Mouse (Mus musculus): ENCODE measurements around the gene I830077J02Rik. TPM values are rescaled to one million over a fixed set of nuclear protein-coding genes. Genes with fewer than 3 reads are reported as not detected.

The I830077J02Rik gene
- 0.40 and 0.72 TPM in 2 replicates for polyA plus RNA-seq (2012; rRNA removed)

DNA sequence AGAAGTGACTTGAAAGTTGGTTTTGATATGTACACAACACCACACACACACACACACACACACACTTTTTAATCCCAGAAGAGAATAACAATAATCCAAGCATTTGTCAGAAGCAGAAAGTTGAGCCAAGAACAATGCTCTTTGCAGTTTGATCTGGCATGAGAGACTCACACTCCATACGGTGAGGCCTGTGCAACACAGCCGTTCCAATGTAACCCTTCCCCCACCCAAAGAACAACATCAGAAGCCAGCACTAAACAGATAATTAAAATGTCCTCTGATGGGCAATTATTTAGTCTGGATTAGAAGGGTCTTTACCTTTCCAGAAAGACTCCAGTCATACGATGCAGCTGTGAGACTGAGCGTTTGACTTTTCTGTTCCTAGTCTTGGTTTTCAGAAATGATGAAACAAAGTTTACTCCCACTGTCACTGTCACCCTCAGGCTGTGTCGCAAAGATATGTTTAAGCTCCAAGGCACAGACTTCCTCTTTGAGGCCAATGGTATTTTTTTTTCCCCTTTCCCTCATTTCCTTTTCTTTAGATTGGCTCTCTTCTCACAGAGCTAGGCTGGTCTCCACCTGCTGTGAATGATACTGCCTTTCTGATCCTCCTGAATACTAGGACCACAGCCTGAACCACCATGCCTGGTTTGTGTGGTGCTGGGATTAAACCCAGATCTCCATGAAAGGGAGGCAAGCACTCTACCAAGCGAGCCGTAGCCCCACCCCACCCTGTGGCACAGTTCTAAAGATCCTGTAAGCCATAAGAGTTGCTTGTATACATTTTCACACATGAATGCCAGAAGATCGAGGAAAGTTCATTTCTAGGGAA is at the start of gene I830077J02Rik:
Gene I830077J02Rik (minus strand): TSS at position 425 of the 832 bp plus-strand sequence.
- TF ChIP-seq POLR2A (IDR thresholded peaks at IDR 0.05; ENCODE audit: borderline replicate concordance, insufficient read depth, low read length) (no peak), CTCF (IDR thresholded peaks at IDR 0.05; ENCODE audit: borderline replicate concordance, insufficient read depth, low read depth, low read length) (no peak)
- Histone ChIP-seq H3K27me3 (ENCODE audit: control insufficient read depth, insufficient read depth, low read length) (no peaks in the 10 kb centered on the region), H3K4me1 (ENCODE audit: control insufficient read depth, insufficient read depth, low read length) (no peaks in the 10 kb centered on the region), H3K27ac (ENCODE audit: insufficient read depth, low read length) (no peak within 1 kb of the TSS), H3K4me3 (replicated peaks; ENCODE audit: insufficient read depth, low read depth, low read length) (no peak within 1 kb of the TSS)
- 81% methylated on average over 8 of the region's 8 CpGs for WGBS
- no peak for DNase-seq

DNA sequence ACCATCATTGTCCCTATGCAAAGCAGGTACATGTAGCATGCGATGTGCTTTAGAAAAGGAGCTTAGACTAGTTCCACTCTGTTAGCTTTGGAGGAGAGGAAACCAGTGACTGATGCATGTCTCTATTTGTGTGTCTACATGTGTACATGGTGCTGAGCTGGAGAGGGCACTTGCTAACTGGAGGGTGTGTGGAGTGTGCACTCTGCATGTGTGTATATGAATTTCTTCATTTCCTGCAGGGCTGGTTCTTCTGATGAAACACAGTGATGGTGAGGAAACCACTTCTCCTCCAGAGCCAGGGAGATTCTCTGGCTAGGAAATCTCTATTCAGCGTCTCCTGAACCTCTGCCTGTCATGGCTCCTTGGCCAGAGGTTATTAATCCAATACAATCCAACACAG is 41.7 kb upstream of the I830077J02Rik start:
- Histone ChIP-seq H3K4me1 (ENCODE audit: control insufficient read depth, insufficient read depth, low read length) (no peaks in the 10 kb centered on the region; the same call in 1 of the 2 replicates), H3K27ac (ENCODE audit: insufficient read depth, low read length) (no peak overlapping the region), H3K4me3 (replicated peaks; ENCODE audit: insufficient read depth, low read depth, low read length) (no peak overlapping the region), H3K27me3 (ENCODE audit: control insufficient read depth, insufficient read depth, low read length) (no peaks in the 10 kb centered on the region)
- 91% methylated on average over 2 of the region's 2 CpGs for WGBS
- no peak for DNase-seq
- TF ChIP-seq CTCF (IDR thresholded peaks at IDR 0.05; ENCODE audit: borderline replicate concordance, insufficient read depth, low read depth, low read length) (no peak), POLR2A (IDR thresholded peaks at IDR 0.05; ENCODE audit: borderline replicate concordance, insufficient read depth, low read length) (no peak)

GRCm38 (mm10) chr3:105973411-105973810 is 40.9 kb upstream of the I830077J02Rik start, which contains the start of gene Ovgp1:
Gene Ovgp1 (plus strand): TSS chr3:105973711.
- DNase-seq: no peak
- H3K27ac ChIP-seq (ENCODE audit: insufficient read depth, low read length): no peak within 1 kb of the TSS
- H3K4me3 ChIP-seq (replicated peaks; ENCODE audit: insufficient read depth, low read depth, low read length): no peak within 1 kb of the TSS
- TF ChIP-seq POLR2A (IDR thresholded peaks at IDR 0.05; ENCODE audit: borderline replicate concordance, insufficient read depth, low read length) (no peak), CTCF (IDR thresholded peaks at IDR 0.05; ENCODE audit: borderline replicate concordance, insufficient read depth, low read depth, low read length) (no peak)
- no peaks in the 10 kb centered on the region; the same call in 1 of the 2 replicates for H3K4me1 ChIP-seq (ENCODE audit: control insufficient read depth, insufficient read depth, low read length)
- 66% methylated on average over 3 of the region's 3 CpGs for WGBS
- H3K27me3 ChIP-seq (ENCODE audit: control insufficient read depth, insufficient read depth, low read length): no peaks in the 10 kb centered on the region

DNA sequence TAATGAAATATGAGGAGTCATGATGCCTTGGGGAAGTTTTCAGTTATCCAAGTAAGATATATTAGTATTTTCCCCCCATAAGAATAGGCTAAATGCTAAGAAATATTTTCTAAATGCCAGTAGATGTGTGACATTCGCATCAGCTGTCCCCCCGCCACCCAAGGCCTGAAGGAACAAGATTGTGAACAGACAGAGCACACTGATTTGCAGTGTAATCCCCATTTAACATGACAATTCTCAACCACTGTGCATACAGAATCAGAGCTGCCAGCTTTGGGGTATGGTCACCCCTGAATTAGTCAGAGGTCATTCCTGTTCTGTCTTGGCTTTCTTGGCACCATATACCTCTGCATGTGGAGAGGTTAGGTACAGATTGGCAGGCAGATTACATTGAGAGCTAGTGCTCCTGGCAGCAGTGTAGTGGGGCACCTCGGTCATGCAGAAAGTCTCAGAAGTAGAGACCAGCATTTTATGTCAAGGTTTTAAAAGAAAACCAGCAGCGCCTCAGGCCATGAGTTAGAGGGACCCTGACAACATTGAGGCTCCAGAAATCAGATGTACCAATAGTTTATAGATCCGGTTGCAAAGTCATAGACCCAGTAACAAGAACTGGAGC is 39.5 kb upstream of the I830077J02Rik start:
- no peak for TF ChIP-seq CTCF (IDR thresholded peaks at IDR 0.05; ENCODE audit: borderline replicate concordance, insufficient read depth, low read depth, low read length)
- no peak for TF ChIP-seq POLR2A (IDR thresholded peaks at IDR 0.05; ENCODE audit: borderline replicate concordance, insufficient read depth, low read length)
- Histone ChIP-seq H3K27ac (ENCODE audit: insufficient read depth, low read length) (no peak overlapping the region), H3K4me1 (ENCODE audit: control insufficient read depth, insufficient read depth, low read length) (no peaks in the 10 kb centered on the region), H3K27me3 (ENCODE audit: control insufficient read depth, insufficient read depth, low read length) (no peaks in the 10 kb centered on the region), H3K4me3 (replicated peaks; ENCODE audit: insufficient read depth, low read depth, low read length) (no peak overlapping the region)
- 73% methylated on average over 5 of the region's 5 CpGs for WGBS
- no peak for DNase-seq

- WGBS: 96% methylated on average over 2 of the region's 2 CpGs
- TF ChIP-seq CTCF (IDR thresholded peaks at IDR 0.05; ENCODE audit: borderline replicate concordance, insufficient read depth, low read depth, low read length) (no peak), POLR2A (IDR thresholded peaks at IDR 0.05; ENCODE audit: borderline replicate concordance, insufficient read depth, low read length) (no peak)
- Histone ChIP-seq H3K4me3 (replicated peaks; ENCODE audit: insufficient read depth, low read depth, low read length) (no peak overlapping the region), H3K4me1 (ENCODE audit: control insufficient read depth, insufficient read depth, low read length) (no peaks in the 10 kb centered on the region; the same call in 1 of the 2 replicates), H3K27ac (ENCODE audit: insufficient read depth, low read length) (no peak overlapping the region), H3K27me3 (ENCODE audit: control insufficient read depth, insufficient read depth, low read length) (no peaks in the 10 kb centered on the region)
- no peak for DNase-seq
These were observed 28.2 kb upstream of the I830077J02Rik start for GRCm38 (mm10) chr3:105960700-105961099.

DNA sequence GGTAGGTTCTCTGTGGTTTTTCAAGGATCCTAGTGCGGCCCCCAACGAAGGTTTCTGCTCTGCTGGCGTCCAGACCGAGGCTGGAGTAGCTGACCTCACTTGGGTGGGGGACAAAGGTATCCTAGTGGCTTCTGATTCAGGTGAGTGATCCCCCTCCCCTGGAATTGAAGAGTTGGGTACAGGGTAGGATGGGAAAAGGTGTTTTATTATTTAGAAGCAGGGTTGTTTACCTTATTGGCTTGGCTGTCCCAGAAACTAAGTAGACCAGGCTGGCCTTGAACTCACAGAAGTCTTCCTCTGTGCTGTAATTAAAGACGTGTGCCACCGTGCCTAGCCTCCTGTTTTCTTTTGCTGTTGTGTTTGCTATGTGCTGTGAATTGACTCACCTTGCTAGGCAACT is 27.5 kb upstream of the I830077J02Rik start, which contains the start of gene Atp5f1:
Gene Atp5f1 (minus strand): TSS at position 101 of the 400 bp plus-strand sequence.
- no peaks in the 10 kb centered on the region; the same call in 1 of the 2 replicates for H3K4me1 ChIP-seq (ENCODE audit: control insufficient read depth, insufficient read depth, low read length)
- TF ChIP-seq CTCF (IDR thresholded peaks at IDR 0.05; ENCODE audit: borderline replicate concordance, insufficient read depth, low read depth, low read length) (no peak), POLR2A (IDR thresholded peaks at IDR 0.05; ENCODE audit: borderline replicate concordance, insufficient read depth, low read length) (no peak)
- H3K4me3 ChIP-seq (replicated peaks; ENCODE audit: insufficient read depth, low read depth, low read length): peak within 1 kb of the TSS; percentile 69
- no peak for DNase-seq
- 8% methylated on average over 6 of the region's 6 CpGs for WGBS
- no peaks in the 10 kb centered on the region for H3K27me3 ChIP-seq (ENCODE audit: control insufficient read depth, insufficient read depth, low read length)
- peak within 1 kb of the TSS; percentile 79 for H3K27ac ChIP-seq (ENCODE audit: insufficient read depth, low read length)

DNA sequence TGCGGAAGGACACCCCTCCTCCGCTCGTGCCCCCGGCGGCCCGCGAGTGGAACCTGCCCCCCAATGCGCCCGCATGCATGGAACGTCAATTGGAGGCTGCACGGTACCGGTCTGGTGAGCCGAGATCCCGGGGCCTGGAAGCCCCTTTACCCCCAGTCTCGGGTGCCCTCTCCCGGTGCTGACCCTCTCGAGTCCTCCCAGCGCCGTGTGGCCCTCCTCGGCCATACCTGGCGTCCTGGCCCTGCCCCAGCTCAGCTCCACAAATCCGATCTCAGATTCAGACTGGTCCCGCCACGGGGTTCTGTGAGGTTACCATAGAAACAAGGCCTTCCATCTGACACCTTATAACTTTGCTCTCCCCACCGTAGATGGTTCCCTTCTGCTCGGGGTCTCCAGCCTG is 27.1 kb upstream of the I830077J02Rik start:
- Histone ChIP-seq H3K4me3 (replicated peaks; ENCODE audit: insufficient read depth, low read depth, low read length) (peak overlapping the region; percentile 69), H3K27ac (ENCODE audit: insufficient read depth, low read length) (peak overlapping the region; percentile 37; the same call in 1 of the 2 replicates), H3K27me3 (ENCODE audit: control insufficient read depth, insufficient read depth, low read length) (no peaks in the 10 kb centered on the region), H3K4me1 (ENCODE audit: control insufficient read depth, insufficient read depth, low read length) (no peaks in the 10 kb centered on the region; the same call in 1 of the 2 replicates)
- 2% methylated on average over 26 of the region's 26 CpGs for WGBS
- TF ChIP-seq CTCF (IDR thresholded peaks at IDR 0.05; ENCODE audit: borderline replicate concordance, insufficient read depth, low read depth, low read length) (no peak), POLR2A (IDR thresholded peaks at IDR 0.05; ENCODE audit: borderline replicate concordance, insufficient read depth, low read length) (no peak)
- DNase-seq: no peak

All from cerebellum, adult 2 months (tissue).